Mouse (Mus musculus) intestine, embryonic 15.5 days (tissue): ENCODE results near the gene Ffar2. TPM values are rescaled to one million over a fixed set of nuclear protein-coding genes. Genes with fewer than 3 reads are reported as not detected.
"Not testable (repeated sequence)": the region's sequence is repeated elsewhere in the genome, so short reads cannot be mapped to it uniquely, and the experiment has no call there.

ENCODE experiments used
- ATAC-seq: fragments of 200-750 bp; cut with Nextera tagmentation; 2 replicates; pipeline ENCODE4 v1.8.0; 2017; ENCODE audit warnings: moderate TSS enrichment, moderate library complexity
- H3K27ac ChIP-seq: fragments of 300-500 bp; sonication (generic); 2 replicates; pipeline ENCODE4 v1.5.1; 2015; ENCODE audit warnings: mild to moderate bottlenecking, inconsistent platforms
- H3K27me3 ChIP-seq: fragments of 300-500 bp; sonication (generic); replicated peaks from 2 replicates; pipeline ENCODE4 v1.6.1; 2015; ENCODE audit warnings: inconsistent platforms
- H3K36me3 ChIP-seq: fragments of 300-500 bp; sonication (generic); 2 replicates; pipeline ENCODE4 v1.6.1; 2015; ENCODE audit warnings: inconsistent platforms
- H3K4me1 ChIP-seq: fragments of 300-500 bp; sonication (generic); replicated peaks from 2 replicates; pipeline ENCODE4 v1.6.1; 2015; ENCODE audit warnings: inconsistent platforms
- H3K4me2 ChIP-seq: fragments of 300-500 bp; sonication (generic); replicated peaks from 2 replicates; pipeline ENCODE4 v1.6.1; 2015; ENCODE audit warnings: mild to moderate bottlenecking, inconsistent platforms
- H3K4me3 ChIP-seq: fragments of 300-500 bp; sonication (generic); replicated peaks from 2 replicates; pipeline ENCODE4 v1.5.1; 2015; ENCODE audit warnings: inconsistent platforms
- H3K9ac ChIP-seq: fragments of 300-500 bp; sonication (generic); 2 replicates; pipeline ENCODE4 v1.6.1; 2015; ENCODE audit warnings: inconsistent platforms
- H3K9me3 ChIP-seq: fragments of 300-500 bp; sonication (generic); 2 replicates; pipeline ENCODE4 v1.6.1; 2016; ENCODE audit warnings: inconsistent platforms
- WGBS: fragments of 180-500 bp; shearing (Covaris S2); methylation state at CpG from one replicate; pipeline ENCODE4 v1.1.7; 2015; 5-methylcytosine and 5-hydroxymethylcytosine counted together
- polyA plus RNA-seq: library from polyadenylated mRNA; unstranded; fragments of >200 nt; fragmentation: Nextera tagmentation; extraction: Ambion mirVana; gene quantifications from 2 replicates; pipeline ENCODE4 v1.2.1, GENCODE M21; 2015

Gene Ffar2
- polyA plus RNA-seq, 1 experiment from 2014 or later: 10.9 TPM

GRCm38 (mm10) chr7:30844676-30845297, 21.2 kb upstream of the Ffar2 start:
- H3K36me3 ChIP-seq: no peaks in the 10 kb centered on the region
- no peaks in the 10 kb centered on the region for H3K9me3 ChIP-seq
- H3K9ac ChIP-seq: no peak overlapping the region
- peaks cover 6% of the 10 kb centered on the region for H3K4me1 ChIP-seq
- WGBS: 32% methylated on average over 7 of the region's 7 CpGs
- no peak overlapping the region for H3K4me2 ChIP-seq
- no peak overlapping the region for H3K27ac ChIP-seq
- no peak for ATAC-seq
- H3K27me3 ChIP-seq: no peaks in the 10 kb centered on the region
- H3K4me3 ChIP-seq: no peak overlapping the region

DNA sequence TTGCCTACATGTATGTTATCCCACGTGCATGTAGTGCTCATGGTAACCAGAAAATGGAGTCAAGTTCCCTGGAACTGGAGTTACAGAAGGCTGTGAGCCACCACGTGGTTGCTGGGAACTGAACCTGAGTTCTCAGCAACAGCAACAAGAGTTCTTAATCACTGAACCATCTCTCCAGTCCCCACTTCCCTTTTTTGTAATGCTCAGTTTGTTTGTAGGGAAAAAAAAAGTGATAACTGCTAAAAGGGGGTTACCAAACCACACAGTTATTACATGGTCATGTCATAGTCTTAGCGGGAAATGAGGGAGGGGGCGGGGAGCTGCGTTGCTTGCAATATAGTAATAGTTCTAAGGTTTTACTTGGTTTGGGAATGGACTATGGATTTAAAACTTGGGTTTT, 18.5 kb upstream of the Ffar2 start:
- H3K4me2 ChIP-seq: no peak overlapping the region
- H3K4me3 ChIP-seq: no peak overlapping the region
- H3K9me3 ChIP-seq: no peaks in the 10 kb centered on the region
- H3K9ac ChIP-seq: no peak overlapping the region
- no peak for ATAC-seq
- WGBS: 87% methylated on average over 5 of the region's 5 CpGs
- H3K36me3 ChIP-seq: no peaks in the 10 kb centered on the region
- H3K27ac ChIP-seq: no peak overlapping the region
- H3K4me1 ChIP-seq: 0 out of 2 replicates have a peak, but pooled peaks cover 3% of the 10 kb centered on the region
- no peaks in the 10 kb centered on the region for H3K27me3 ChIP-seq

DNA sequence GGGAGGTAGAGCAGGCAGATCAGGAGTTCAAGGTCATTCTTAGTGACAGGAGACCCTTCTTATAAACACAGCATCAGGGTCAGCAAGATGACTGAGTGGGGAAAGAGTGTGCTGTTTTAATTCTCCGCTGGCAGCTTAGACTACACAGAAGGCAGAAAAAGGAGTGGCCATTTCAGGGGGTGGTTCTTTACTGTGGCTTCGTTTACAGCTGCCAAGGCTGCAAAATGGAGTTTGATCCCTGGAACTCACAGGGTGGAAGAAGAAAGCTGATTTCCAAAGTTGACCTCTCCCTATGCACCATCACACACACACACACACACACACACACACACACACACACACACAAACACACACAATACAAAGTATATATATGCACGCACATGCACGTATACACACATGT, 17.8 kb upstream of the Ffar2 start:
- no peaks in the 10 kb centered on the region for H3K9me3 ChIP-seq
- WGBS: 58% methylated on average over 4 of the region's 4 CpGs
- no peak overlapping the region for H3K9ac ChIP-seq
- no peaks in the 10 kb centered on the region for H3K36me3 ChIP-seq
- peak; percentile 72 for ATAC-seq
- no peak overlapping the region for H3K27ac ChIP-seq
- H3K4me3 ChIP-seq: no peak overlapping the region
- H3K4me1 ChIP-seq: 0 out of 2 replicates have a peak, but pooled peaks cover 3% of the 10 kb centered on the region
- H3K4me2 ChIP-seq: no peak overlapping the region
- no peaks in the 10 kb centered on the region for H3K27me3 ChIP-seq

GRCm38 (mm10) chr7:30840306-30840705, 16.7 kb upstream of the Ffar2 start:
- Histone ChIP-seq H3K9me3 (no peaks in the 10 kb centered on the region), H3K4me1 (0 out of 2 replicates have a peak, but pooled peaks cover 3% of the 10 kb centered on the region), H3K36me3 (no peaks in the 10 kb centered on the region), H3K27ac (no peak overlapping the region), H3K4me2 (no peak overlapping the region), H3K9ac (no peak overlapping the region), H3K4me3 (no peak overlapping the region), H3K27me3 (no peaks in the 10 kb centered on the region)
- 65% methylated on average over 3 of the region's 3 CpGs for WGBS
- ATAC-seq: no peak

DNA sequence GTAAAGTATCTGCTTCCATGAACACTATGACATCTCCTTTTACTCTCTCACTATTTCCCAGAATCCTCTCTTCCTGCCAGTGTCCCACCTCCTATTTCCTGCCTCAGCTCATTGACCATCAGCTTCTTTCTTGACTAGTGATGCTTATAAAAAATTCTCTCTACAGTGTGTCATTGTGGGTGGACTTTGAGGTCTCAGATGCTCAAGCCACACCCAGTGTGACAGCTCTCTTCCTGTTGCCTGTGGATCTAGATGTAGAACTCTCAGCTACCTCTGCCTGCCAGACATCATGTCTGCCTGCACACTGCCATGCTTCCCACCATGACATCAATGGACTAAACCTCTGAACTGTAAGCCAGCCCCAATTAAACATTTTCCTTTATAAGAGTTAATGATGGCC, 13.7 kb upstream of the Ffar2 start:
- Histone ChIP-seq H3K36me3 (no peaks in the 10 kb centered on the region), H3K9me3 (no peaks in the 10 kb centered on the region), H3K27ac (no peak overlapping the region), H3K4me2 (no peak overlapping the region), H3K4me3 (no peak overlapping the region), H3K4me1 (0 out of 2 replicates have a peak, but pooled peaks cover 3% of the 10 kb centered on the region), H3K9ac (no peak overlapping the region), H3K27me3 (no peaks in the 10 kb centered on the region)
- ATAC-seq: no peak

DNA sequence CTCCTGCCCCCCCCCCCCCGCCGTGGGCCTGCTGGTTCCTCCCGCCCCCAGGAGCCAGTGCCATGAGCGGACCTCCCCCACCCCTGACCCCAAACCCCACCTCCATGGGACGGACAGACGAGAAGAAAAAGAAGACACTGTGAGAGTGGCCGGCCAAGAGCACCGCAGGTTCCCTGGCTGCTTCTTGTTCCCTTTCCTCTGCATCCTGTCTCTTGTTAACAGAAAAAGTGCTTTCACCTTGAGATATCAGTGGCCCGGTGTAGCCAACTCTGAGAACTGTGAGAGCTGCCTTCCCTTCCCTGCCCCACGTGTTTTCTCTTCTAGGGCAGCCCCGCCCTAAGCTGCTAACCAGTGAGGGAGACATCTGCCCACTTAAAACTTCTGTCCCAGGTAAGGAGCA, 9.1 kb upstream of the Ffar2 start:
- ATAC-seq, H3K4me3 ChIP-seq, H3K9me3 ChIP-seq, H3K9ac ChIP-seq, H3K27me3 ChIP-seq, H3K4me2 ChIP-seq, H3K4me1 ChIP-seq, H3K27ac ChIP-seq, H3K36me3 ChIP-seq: not testable (repeated sequence)
- 47% methylated on average over 8 of the region's 11 CpGs for WGBS

DNA sequence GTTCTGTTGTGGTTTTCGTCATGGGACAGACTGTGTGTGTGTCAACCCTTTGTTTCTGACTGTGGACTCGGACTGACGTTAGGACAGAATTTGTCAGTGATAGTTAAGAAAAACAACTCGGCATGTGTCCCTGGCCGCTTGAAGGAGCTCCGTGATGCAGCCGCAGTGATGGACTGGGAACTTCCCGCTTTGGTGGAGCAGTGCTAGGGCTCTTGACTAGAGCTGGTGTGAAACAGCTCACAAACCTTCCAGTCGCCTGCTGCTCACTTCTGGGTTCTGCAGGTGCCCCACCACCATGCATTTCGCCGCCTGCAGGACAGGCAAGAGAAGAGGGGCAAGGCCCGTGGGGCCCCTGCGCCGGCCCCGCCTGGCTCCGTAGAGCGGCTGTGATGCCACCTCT, 8.7 kb upstream of the Ffar2 start:
- no peaks in the 10 kb centered on the region for H3K9me3 ChIP-seq
- H3K4me3 ChIP-seq: no peak overlapping the region
- no peak for ATAC-seq
- H3K27me3 ChIP-seq: no peaks in the 10 kb centered on the region
- H3K27ac ChIP-seq: no peak overlapping the region
- 67% methylated on average over 17 of the region's 17 CpGs for WGBS
- no peak overlapping the region for H3K9ac ChIP-seq
- H3K36me3 ChIP-seq: no peaks in the 10 kb centered on the region
- H3K4me1 ChIP-seq: no peaks in the 10 kb centered on the region
- H3K4me2 ChIP-seq: no peak overlapping the region

- no peak overlapping the region for H3K4me3 ChIP-seq
- no peaks in the 10 kb centered on the region for H3K36me3 ChIP-seq
- ATAC-seq: no peak
- no peak overlapping the region for H3K4me2 ChIP-seq
- no peaks in the 10 kb centered on the region for H3K9me3 ChIP-seq
- no peaks in the 10 kb centered on the region for H3K27me3 ChIP-seq
- WGBS: 81% methylated on average over 3 of the region's 3 CpGs
- H3K9ac ChIP-seq: no peak overlapping the region
- H3K27ac ChIP-seq: no peak overlapping the region
- no peaks in the 10 kb centered on the region for H3K4me1 ChIP-seq
These were observed 5.9 kb upstream of the Ffar2 start for GRCm38 (mm10) chr7:30829428-30829827.

- H3K27me3 ChIP-seq, H3K4me1 ChIP-seq, H3K9ac ChIP-seq, H3K36me3 ChIP-seq, H3K27ac ChIP-seq, ATAC-seq, H3K4me2 ChIP-seq, H3K9me3 ChIP-seq, H3K4me3 ChIP-seq: not testable (repeated sequence)
These were observed 5.3 kb upstream of the Ffar2 start for GRCm38 (mm10) chr7:30828871-30829270.

GRCm38 (mm10) chr7:30826660-30827059, 3.1 kb upstream of the Ffar2 start:
- 89% methylated on average over 10 of the region's 10 CpGs for WGBS
- no peak overlapping the region for H3K9ac ChIP-seq
- H3K4me2 ChIP-seq: no peak overlapping the region
- H3K36me3 ChIP-seq: no peaks in the 10 kb centered on the region
- no peaks in the 10 kb centered on the region for H3K4me1 ChIP-seq
- no peaks in the 10 kb centered on the region for H3K27me3 ChIP-seq
- no peak for ATAC-seq
- no peak overlapping the region for H3K4me3 ChIP-seq
- H3K27ac ChIP-seq: no peak overlapping the region
- no peaks in the 10 kb centered on the region for H3K9me3 ChIP-seq

DNA sequence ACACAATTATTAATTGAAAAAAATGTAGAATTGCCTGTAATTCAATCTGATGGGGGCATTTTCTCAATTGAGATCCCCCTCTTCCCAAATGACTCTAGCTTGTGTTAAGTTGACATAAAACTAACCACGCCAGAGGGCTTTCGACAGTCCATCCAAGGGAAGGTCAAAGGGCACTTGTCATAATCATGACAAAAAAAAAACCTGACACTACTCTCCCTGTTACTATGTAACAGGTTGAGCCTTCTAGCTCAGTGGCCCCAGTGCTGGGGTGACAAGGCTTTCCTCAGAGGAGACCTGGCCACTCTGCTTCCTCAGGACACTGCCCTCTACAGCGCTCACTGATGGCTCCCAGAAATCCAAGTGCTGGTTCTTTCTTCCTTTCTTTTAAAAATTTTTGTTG, 731 bp upstream of the Ffar2 start:
- no peak overlapping the region for H3K9ac ChIP-seq
- no peak for ATAC-seq
- H3K9me3 ChIP-seq: no peaks in the 10 kb centered on the region
- no peak overlapping the region for H3K27ac ChIP-seq
- no peaks in the 10 kb centered on the region for H3K27me3 ChIP-seq
- H3K4me2 ChIP-seq: no peak overlapping the region
- 79% methylated on average over 3 of the region's 3 CpGs for WGBS
- no peak overlapping the region for H3K4me3 ChIP-seq
- 0 out of 2 replicates have a peak, but pooled peaks cover 3% of the 10 kb centered on the region for H3K4me1 ChIP-seq
- no peaks in the 10 kb centered on the region for H3K36me3 ChIP-seq

DNA sequence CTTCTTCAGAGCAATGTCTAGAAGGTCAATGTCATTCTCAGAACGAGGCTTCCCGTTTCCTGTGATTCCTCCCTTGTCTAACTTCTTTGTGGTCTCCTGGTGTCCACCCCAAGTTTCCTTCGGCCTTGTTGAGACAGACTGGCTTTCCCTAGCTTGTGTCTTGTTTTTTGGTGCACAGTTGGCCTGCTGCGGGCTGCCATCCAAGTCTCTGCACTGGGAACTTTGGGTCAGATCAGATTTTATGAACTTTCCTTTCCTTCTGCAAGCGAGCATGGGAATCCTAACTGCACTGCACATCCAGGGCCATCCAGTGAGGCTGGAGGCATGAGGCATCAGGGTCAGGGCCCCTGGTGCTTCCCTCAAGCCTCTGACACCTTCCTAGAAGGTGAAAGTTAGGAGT, 2.0 kb downstream of the Ffar2 start:
- Histone ChIP-seq H3K27me3 (no peaks in the 10 kb centered on the region), H3K9me3 (no peaks in the 10 kb centered on the region), H3K4me1 (0 out of 2 replicates have a peak, but pooled peaks cover 3% of the 10 kb centered on the region), H3K9ac (no peak overlapping the region; the same call in 1 of the 2 replicates), H3K4me3 (no peak overlapping the region), H3K27ac (no peak overlapping the region), H3K36me3 (no peaks in the 10 kb centered on the region), H3K4me2 (peak overlapping the region; percentile 30; the same call in 1 of the 2 replicates)
- ATAC-seq: no peak
- WGBS: 57% methylated on average over 5 of the region's 5 CpGs

DNA sequence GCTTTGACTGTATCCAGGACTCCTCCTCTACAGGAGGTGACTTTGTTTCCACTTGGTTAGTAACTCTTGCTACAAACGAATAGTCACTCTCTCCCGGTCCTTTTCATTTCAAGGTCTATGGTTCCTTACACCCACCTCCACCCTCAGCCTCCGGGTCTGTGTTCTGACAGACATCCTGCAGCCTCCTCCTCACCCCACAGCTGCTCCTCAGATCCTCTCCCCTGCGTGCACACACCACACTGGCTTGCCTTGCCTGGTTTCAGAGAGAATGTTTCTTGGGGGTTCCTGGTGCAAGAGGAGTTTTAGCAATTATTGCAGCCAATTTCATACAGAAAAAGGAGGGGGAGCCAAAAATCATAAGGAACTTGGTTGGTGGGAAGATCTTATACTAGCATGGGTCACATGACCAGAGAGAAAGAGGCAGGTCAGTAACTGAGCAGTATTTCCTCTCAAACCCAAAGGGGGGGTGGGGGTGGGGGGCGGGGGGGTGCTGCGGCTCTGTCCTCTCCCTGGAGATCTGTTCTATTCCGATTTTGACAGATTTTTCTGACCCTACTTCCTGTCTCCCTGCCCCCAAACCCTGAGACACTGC, 2.6 kb downstream of the Ffar2 start:
- H3K9ac ChIP-seq: no peak overlapping the region
- no peaks in the 10 kb centered on the region for H3K36me3 ChIP-seq
- H3K27ac ChIP-seq: no peak overlapping the region
- no peak overlapping the region for H3K4me3 ChIP-seq
- H3K4me2 ChIP-seq: peak overlapping the region; percentile 30
- no peak for ATAC-seq
- 44% methylated on average over 7 of the region's 7 CpGs for WGBS
- H3K27me3 ChIP-seq: no peaks in the 10 kb centered on the region
- H3K4me1 ChIP-seq: 0 out of 2 replicates have a peak, but pooled peaks cover 3% of the 10 kb centered on the region
- H3K9me3 ChIP-seq: no peaks in the 10 kb centered on the region
